Mouse (Mus musculus): ENCODE measurements around the gene Ccdc88c. TPM values are rescaled to one million over a fixed set of nuclear protein-coding genes. Genes with fewer than 3 reads are reported as not detected.

The Ccdc88c gene
- polyA plus RNA-seq, 1 experiment from 2014 or later, result 15.3 TPM

DNA sequence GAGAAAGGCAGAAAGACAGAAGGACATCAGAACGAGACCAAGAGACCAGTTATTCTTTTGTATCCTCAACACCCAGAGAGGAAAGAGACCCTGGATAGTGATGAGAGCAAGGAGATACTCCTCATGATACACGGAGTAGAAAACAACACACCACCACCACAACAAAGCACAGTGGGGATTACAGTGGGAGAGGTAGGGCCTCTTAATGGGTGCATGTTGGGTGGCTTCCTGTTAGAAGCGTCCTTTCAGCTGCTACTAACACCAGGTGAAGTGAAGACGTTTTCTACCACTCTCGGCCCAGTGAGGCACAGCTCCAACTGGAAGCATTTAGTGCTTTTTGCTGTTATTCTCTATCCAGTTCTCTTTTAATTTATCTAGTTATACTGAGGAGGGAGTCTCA, 122.0 kb downstream of the Ccdc88c start:
- DNase-seq, result no peak
- H3K4me1 ChIP-seq (ENCODE audit: insufficient read depth), result no peaks in the 10 kb centered on the region
- ATAC-seq (ENCODE audit: insufficient read depth), result no peak
- WGBS, result 76% methylated on average over 5 of the region's 5 CpGs
- peaks cover 1% of the 10 kb centered on the region; the same call in 1 of the 2 replicates for H3K36me3 ChIP-seq (ENCODE audit: insufficient read depth)
- H3K27ac ChIP-seq (ENCODE audit: low read depth), result no peak overlapping the region
- H3K9me3 ChIP-seq (ENCODE audit: low read depth, low read length), result no peaks in the 10 kb centered on the region
- H3K4me2 ChIP-seq, result no peak overlapping the region
- H3K27me3 ChIP-seq (ENCODE audit: insufficient read depth, low read length), result peaks cover 16% of the 10 kb centered on the region; the same call in 1 of the 2 replicates
- H3K9ac ChIP-seq, result no peak overlapping the region
- no peak for TF ChIP-seq CTCF (IDR thresholded peaks at IDR 0.05; ENCODE audit: low read depth)
- H3K4me3 ChIP-seq (ENCODE audit: low read depth, low read length), result no peak overlapping the region

DNA sequence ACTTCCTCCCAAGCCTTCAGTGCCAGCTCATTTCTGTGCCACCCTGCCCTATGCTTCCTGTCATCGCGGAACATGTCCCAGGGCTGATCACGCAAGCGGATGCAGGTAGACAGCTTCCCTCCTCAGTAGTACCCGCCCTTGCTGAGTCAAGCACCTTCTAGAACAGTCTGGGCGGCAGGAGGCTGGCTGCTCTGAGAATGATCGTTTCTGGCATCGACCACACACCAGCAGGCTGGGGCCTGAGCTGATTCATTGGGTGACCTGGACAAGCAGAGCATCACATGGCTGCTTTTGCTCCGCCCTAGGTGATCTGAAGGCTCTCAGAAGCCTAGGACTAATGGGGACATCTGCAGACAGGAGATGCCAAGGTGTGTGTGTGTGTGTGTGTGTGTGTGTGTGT, 125.1 kb downstream of the Ccdc88c start:
- H3K4me1 ChIP-seq (ENCODE audit: insufficient read depth), result no peaks in the 10 kb centered on the region
- no peak overlapping the region for H3K27ac ChIP-seq (ENCODE audit: low read depth)
- 81% methylated on average over 9 of the region's 9 CpGs for WGBS
- peaks cover 40% of the 10 kb centered on the region for H3K27me3 ChIP-seq (ENCODE audit: insufficient read depth, low read length)
- no peaks in the 10 kb centered on the region for H3K9me3 ChIP-seq (ENCODE audit: low read depth, low read length)
- no peak for ATAC-seq (ENCODE audit: insufficient read depth)
- no peak overlapping the region for H3K4me3 ChIP-seq (ENCODE audit: low read depth, low read length)
- no peaks in the 10 kb centered on the region for H3K36me3 ChIP-seq (ENCODE audit: insufficient read depth)
- no peak overlapping the region for H3K4me2 ChIP-seq
- no peak for DNase-seq
- TF ChIP-seq CTCF (IDR thresholded peaks at IDR 0.05; ENCODE audit: low read depth), result no peak
- no peak overlapping the region for H3K9ac ChIP-seq

- no peak overlapping the region for H3K27ac ChIP-seq (ENCODE audit: low read depth)
- no peak for DNase-seq
- TF ChIP-seq CTCF (IDR thresholded peaks at IDR 0.05; ENCODE audit: low read depth), result no peak
- no peak overlapping the region for H3K4me3 ChIP-seq (ENCODE audit: low read depth, low read length)
- no peaks in the 10 kb centered on the region for H3K4me1 ChIP-seq (ENCODE audit: insufficient read depth)
- H3K27me3 ChIP-seq (ENCODE audit: insufficient read depth, low read length), result peaks cover 44% of the 10 kb centered on the region
- 74% methylated on average over 6 of the region's 6 CpGs for WGBS
- H3K4me2 ChIP-seq, result no peak overlapping the region
- no peak for ATAC-seq (ENCODE audit: insufficient read depth)
- H3K9me3 ChIP-seq (ENCODE audit: low read depth, low read length), result no peaks in the 10 kb centered on the region
- no peak overlapping the region for H3K9ac ChIP-seq
- no peaks in the 10 kb centered on the region for H3K36me3 ChIP-seq (ENCODE audit: insufficient read depth)
These were observed 127.5 kb downstream of the Ccdc88c start for GRCm38 (mm10) chr12:100901386-100901785.

GRCm38 (mm10) chr12:100900901-100901300, 128.0 kb downstream of the Ccdc88c start:
- Histone ChIP-seq H3K4me2 (no peak overlapping the region), H3K4me1 (ENCODE audit: insufficient read depth) (no peaks in the 10 kb centered on the region), H3K9me3 (ENCODE audit: low read depth, low read length) (no peaks in the 10 kb centered on the region), H3K9ac (no peak overlapping the region), H3K27ac (ENCODE audit: low read depth) (no peak overlapping the region), H3K27me3 (ENCODE audit: insufficient read depth, low read length) (peaks cover 47% of the 10 kb centered on the region), H3K36me3 (ENCODE audit: insufficient read depth) (no peaks in the 10 kb centered on the region), H3K4me3 (ENCODE audit: low read depth, low read length) (no peak overlapping the region)
- no peak for TF ChIP-seq CTCF (IDR thresholded peaks at IDR 0.05; ENCODE audit: low read depth)
- 59% methylated on average over 6 of the region's 6 CpGs for WGBS
- DNase-seq (no peak), ATAC-seq (ENCODE audit: insufficient read depth) (no peak)

- Histone ChIP-seq H3K4me3 (ENCODE audit: low read depth, low read length) (peak overlapping the region; percentile 25), H3K27me3 (ENCODE audit: insufficient read depth, low read length) (peaks cover 47% of the 10 kb centered on the region), H3K9ac (no peak overlapping the region), H3K27ac (ENCODE audit: low read depth) (no peak overlapping the region), H3K9me3 (ENCODE audit: low read depth, low read length) (no peaks in the 10 kb centered on the region), H3K4me2 (peak overlapping the region; percentile 54), H3K36me3 (ENCODE audit: insufficient read depth) (no peaks in the 10 kb centered on the region), H3K4me1 (ENCODE audit: insufficient read depth) (no peaks in the 10 kb centered on the region)
- 1% methylated on average over 30 of the region's 30 CpGs for WGBS
- DNase-seq, result peak; percentile 15
- no peak for TF ChIP-seq CTCF (IDR thresholded peaks at IDR 0.05; ENCODE audit: low read depth)
- peak; percentile 58; the same call in 1 of the 2 replicates for ATAC-seq (ENCODE audit: insufficient read depth)
These were observed 129.7 kb downstream of the Ccdc88c start for GRCm38 (mm10) chr12:100899111-100899640.

DNA sequence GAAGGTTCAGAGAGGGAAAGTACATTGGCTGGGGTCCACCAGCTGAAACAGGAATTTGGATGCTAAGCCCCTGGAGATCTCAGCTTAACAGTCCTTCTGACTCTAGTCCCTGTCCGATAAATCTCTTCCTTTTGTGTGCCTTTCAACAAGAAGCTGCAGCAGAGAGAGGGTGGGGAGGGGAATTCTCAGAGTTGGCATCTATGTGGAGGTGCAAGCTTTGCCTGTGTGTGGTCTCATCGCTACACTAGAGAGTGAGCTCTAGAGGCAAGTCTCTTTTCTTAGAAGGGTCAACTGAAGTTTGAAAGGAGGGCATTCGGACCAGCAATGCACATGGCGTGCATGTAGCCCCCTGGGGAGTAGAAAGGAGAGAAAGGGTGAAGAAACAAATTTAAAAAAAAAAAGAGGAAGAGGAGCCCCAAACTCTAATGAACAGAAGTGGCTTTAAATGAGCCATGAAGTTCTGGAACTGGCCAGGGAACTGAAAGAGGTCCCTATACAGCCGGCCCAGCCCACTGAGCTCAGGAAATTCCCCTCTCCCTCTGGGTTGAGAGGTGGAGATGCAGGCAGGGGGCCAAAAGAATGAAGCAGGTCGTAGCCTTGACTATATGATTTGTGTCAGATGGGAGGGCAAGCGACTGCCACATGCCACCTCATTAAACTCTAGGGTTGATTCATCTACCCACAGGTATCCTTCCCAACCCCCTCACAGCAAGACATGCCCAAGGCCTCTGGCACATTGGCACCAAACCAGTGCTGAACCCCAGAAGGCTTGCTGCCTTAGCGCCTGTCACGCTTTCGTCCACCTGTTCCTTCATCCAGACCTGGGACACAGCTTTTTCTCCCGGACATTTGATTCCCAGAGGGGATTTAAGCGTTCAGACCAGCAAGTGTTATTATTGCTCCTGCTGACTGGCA, 130.9 kb downstream of the Ccdc88c start:
- H3K4me2 ChIP-seq, result peak overlapping the region; percentile 54; the same call in 1 of the 2 replicates
- no peak overlapping the region for H3K27ac ChIP-seq (ENCODE audit: low read depth)
- ATAC-seq (ENCODE audit: insufficient read depth) (no peak), DNase-seq (no peak)
- peak overlapping the region; percentile 25; the same call in 1 of the 2 replicates for H3K4me3 ChIP-seq (ENCODE audit: low read depth, low read length)
- TF ChIP-seq CTCF (IDR thresholded peaks at IDR 0.05; ENCODE audit: low read depth), result no peak
- H3K9me3 ChIP-seq (ENCODE audit: low read depth, low read length), result no peaks in the 10 kb centered on the region
- 29% methylated on average over 12 of the region's 12 CpGs for WGBS
- no peaks in the 10 kb centered on the region for H3K36me3 ChIP-seq (ENCODE audit: insufficient read depth)
- H3K9ac ChIP-seq, result no peak overlapping the region
- peaks cover 47% of the 10 kb centered on the region for H3K27me3 ChIP-seq (ENCODE audit: insufficient read depth, low read length)
- no peaks in the 10 kb centered on the region for H3K4me1 ChIP-seq (ENCODE audit: insufficient read depth)

GRCm38 (mm10) chr12:100896661-100897060, 132.2 kb downstream of the Ccdc88c start:
- Histone ChIP-seq H3K4me2 (no peak overlapping the region), H3K9ac (no peak overlapping the region), H3K27me3 (ENCODE audit: insufficient read depth, low read length) (peaks cover 47% of the 10 kb centered on the region), H3K9me3 (ENCODE audit: low read depth, low read length) (no peaks in the 10 kb centered on the region), H3K27ac (ENCODE audit: low read depth) (no peak overlapping the region), H3K4me3 (ENCODE audit: low read depth, low read length) (no peak overlapping the region), H3K4me1 (ENCODE audit: insufficient read depth) (no peaks in the 10 kb centered on the region), H3K36me3 (ENCODE audit: insufficient read depth) (no peaks in the 10 kb centered on the region)
- ATAC-seq (ENCODE audit: insufficient read depth) (no peak), DNase-seq (no peak)
- TF ChIP-seq CTCF (IDR thresholded peaks at IDR 0.05; ENCODE audit: low read depth), result no peak
- WGBS, result 13% methylated on average over 3 of the region's 3 CpGs

All from lung, embryonic 14.5 days (tissue).